Mouse (Mus musculus): ENCODE measurements at regions not wholly inside any gene's neighbourhood (a gene's known extent, or its start where the extent isn't known, plus 50 kb on each side); places are given as distances from the start of the nearest gene placed in this dataset. TPM values are rescaled to one million over a fixed set of nuclear protein-coding genes. Genes with fewer than 3 reads are reported as not detected.

DNA sequence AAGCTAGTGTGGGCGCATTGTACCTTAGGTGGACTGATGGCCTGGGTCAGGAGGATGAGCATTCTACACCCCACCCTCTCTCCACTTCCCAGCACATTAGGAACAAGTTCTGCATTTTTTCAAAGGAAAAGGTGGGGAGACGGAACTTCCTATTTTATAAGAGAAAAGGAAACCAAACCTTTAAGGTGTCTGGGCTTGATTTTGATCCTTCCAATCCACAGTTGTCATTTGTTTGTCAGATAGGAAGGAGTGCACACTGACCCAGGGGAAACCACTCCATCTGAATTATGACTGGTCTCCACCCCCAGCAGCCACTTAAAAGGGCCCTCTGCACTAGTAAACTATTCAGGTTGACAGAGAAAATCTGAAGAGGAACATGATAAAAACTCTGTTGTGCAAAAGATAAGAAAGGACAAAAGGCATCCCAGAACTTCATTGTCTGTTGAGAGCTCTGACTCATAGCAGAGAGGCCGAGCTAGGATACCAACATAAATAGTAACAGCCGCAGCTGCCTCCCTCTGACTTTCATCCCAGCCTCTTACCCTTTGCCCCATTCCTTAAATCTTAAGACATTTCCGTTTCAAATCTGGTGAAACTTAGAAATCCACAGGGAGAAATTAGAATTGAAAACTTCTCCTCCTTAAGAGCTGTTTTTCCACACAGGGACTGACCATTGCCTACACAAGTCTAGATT is 54.2 kb upstream of the Adgrl4 start:
- Histone ChIP-seq H3K36me3 (no peaks in the 10 kb centered on the region), H3K9ac (no peak overlapping the region), H3K27me3 (no peaks in the 10 kb centered on the region), H3K27ac (replicated peaks) (no peak overlapping the region), H3K4me1 (replicated peaks) (no peaks in the 10 kb centered on the region), H3K4me2 (no peak overlapping the region), H3K4me3 (no peak overlapping the region), H3K9me3 (no peaks in the 10 kb centered on the region)
- WGBS: 72% methylated on average over 5 of the region's 5 CpGs
- ATAC-seq (ENCODE audit: low read depth): no peak

DNA sequence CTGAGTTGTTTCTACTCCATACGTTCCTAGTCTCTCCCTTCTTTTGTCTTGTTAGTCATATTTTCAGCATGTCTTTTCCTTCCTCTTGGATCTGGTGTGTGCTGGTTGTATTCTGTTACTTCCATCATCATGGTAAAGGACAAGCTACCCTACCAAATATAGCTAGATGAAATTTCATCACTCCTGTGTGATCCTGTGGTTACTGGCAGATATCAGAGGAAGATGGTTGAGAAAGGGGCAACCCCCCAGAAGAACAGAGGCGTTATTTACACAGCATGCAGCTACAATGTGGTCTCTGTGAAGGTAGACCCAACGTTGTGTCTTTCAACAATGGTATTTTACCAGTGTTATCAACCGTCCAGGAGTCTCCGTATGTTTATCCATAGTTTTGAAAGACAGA is 52.8 kb upstream of the Adgrl4 start:
- Histone ChIP-seq H3K36me3 (no peaks in the 10 kb centered on the region), H3K9ac (no peak overlapping the region), H3K27me3 (no peaks in the 10 kb centered on the region), H3K4me2 (no peak overlapping the region), H3K27ac (replicated peaks) (no peak overlapping the region), H3K4me3 (no peak overlapping the region), H3K4me1 (replicated peaks) (no peaks in the 10 kb centered on the region), H3K9me3 (no peaks in the 10 kb centered on the region)
- WGBS: 89% methylated on average over 5 of the region's 5 CpGs
- ATAC-seq (ENCODE audit: low read depth): no peak

DNA sequence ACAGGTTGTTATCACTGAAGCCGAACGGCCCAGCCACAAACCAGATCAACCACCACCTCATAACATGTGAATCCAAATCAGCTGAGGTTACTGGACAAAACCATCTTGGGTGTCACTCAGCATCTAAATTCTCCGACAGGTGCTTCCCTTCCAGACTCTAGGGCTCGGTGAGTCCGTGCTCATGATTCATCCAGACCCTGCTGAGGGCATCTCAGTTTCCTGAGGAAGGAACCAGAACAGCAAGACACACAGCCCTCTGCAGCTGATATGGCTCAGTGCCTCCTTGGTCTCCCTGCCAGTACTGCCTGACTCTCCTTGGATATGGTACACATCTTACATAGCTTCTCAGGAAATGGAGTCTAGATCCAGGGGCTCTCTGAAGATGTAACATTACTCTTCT is 51.6 kb upstream of the Adgrl4 start:
- 89% methylated on average over 5 of the region's 5 CpGs for WGBS
- ATAC-seq (ENCODE audit: low read depth): no peak

More for the DNA sequence above, 51.6 kb upstream of the Adgrl4 start:
- Histone ChIP-seq H3K27ac (replicated peaks) (no peak overlapping the region), H3K4me3 (no peak overlapping the region), H3K9ac (no peak overlapping the region), H3K9me3 (no peaks in the 10 kb centered on the region), H3K4me1 (replicated peaks) (no peaks in the 10 kb centered on the region), H3K27me3 (no peaks in the 10 kb centered on the region), H3K4me2 (no peak overlapping the region), H3K36me3 (no peaks in the 10 kb centered on the region)

Small RNA genes lying in the stretch of these regions (microRNA-seq; reads per million reads assigned to microRNA genes)
- not detected for gene Mir3963

All from neural tube, embryonic 13.5 days (tissue).